Mouse (Mus musculus) embryonic fibroblast, embryonic 13.5 days (primary cell): ENCODE measurements around the gene Figla.
"Not testable (repeated sequence)": the region's sequence is repeated elsewhere in the genome, so short reads cannot be mapped to it uniquely, and the experiment has no call there.

Experiments
- CTCF ChIP-seq: IDR thresholded peaks from 2 replicates; pipeline ENCODE4 v1.5.1; 2011; ENCODE audit warnings: mild to moderate bottlenecking, control low read depth, low read length, moderate library complexity, borderline replicate concordance; ENCODE audit not compliant: insufficient read depth
- POLR2A ChIP-seq: IDR thresholded peaks from 2 replicates; pipeline ENCODE4 v1.6.1; 2011; ENCODE audit warnings: low read depth, mild to moderate bottlenecking, control low read depth, low read length, moderate library complexity

GRCm38 (mm10) chr6:85989570-85989969 lies 26.4 kb upstream of the Figla start:
- TF ChIP-seq CTCF, POLR2A: not testable (repeated sequence)
